Mouse (Mus musculus) G1E (cell line): ENCODE data around the gene Astn1.

Source experiments
- CTCF ChIP-seq: IDR thresholded peaks from 2 replicates; pipeline ENCODE4 v1.5.1; 2012; ENCODE audit warnings: low read depth, low read length, inconsistent platforms, mixed read lengths
- GATA1 ChIP-seq: IDR thresholded peaks from 2 replicates; pipeline ENCODE4 v1.6.1; 2012; ENCODE audit warnings: borderline replicate concordance, low read length, inconsistent platforms, mixed read lengths

- TF ChIP-seq CTCF (no peak), GATA1 (no peak)
Measured at GRCm38 (mm10) chr1:158575997-158576396, 213.9 kb downstream of the Astn1 start.
